Mouse (Mus musculus) neural tube, embryonic 11.5 days (tissue): ENCODE results near the gene Dapp1. TPM values are rescaled to one million over a fixed set of nuclear protein-coding genes. Genes with fewer than 3 reads are reported as not detected.

ENCODE experiments used
- ATAC-seq: fragments of 200-750 bp; cut with Nextera tagmentation; 2 replicates; pipeline ENCODE4 v1.8.0; 2017; ENCODE audit warnings: moderate number of reproducible peaks, mild to moderate bottlenecking, moderate TSS enrichment, moderate library complexity; ENCODE audit not compliant: insufficient read depth, low FRiP score, low TSS enrichment
- DNase-seq: peaks from one replicate; pipeline ENCODE4 v3.0.0-alpha.2; 2015; ENCODE audit warnings: low spot score
- H3K27ac ChIP-seq: fragments of 300-500 bp; sonication (generic); 2 replicates; pipeline ENCODE4 v1.5.1; 2014; ENCODE audit warnings: low read depth, mild to moderate bottlenecking, low read length
- H3K27me3 ChIP-seq: fragments of 300-500 bp; sonication (generic); 2 replicates; pipeline ENCODE4 v1.6.1; 2014; ENCODE audit warnings: mild to moderate bottlenecking, low read length, mixed read lengths; ENCODE audit not compliant: control insufficient read depth, insufficient read depth
- H3K36me3 ChIP-seq: fragments of 300-500 bp; sonication (generic); 2 replicates; pipeline ENCODE4 v1.6.1; 2014; ENCODE audit warnings: mild to moderate bottlenecking, low read length, moderate library complexity, mixed read lengths; ENCODE audit not compliant: control insufficient read depth, insufficient read depth
- H3K4me1 ChIP-seq: fragments of 300-500 bp; sonication (generic); 2 replicates; pipeline ENCODE4 v1.6.1; 2014; ENCODE audit warnings: low read length, mixed read lengths; ENCODE audit not compliant: control insufficient read depth, insufficient read depth
- H3K4me2 ChIP-seq: fragments of 300-500 bp; sonication (generic); 2 replicates; pipeline ENCODE4 v1.6.1; 2014; ENCODE audit warnings: low read depth, mild to moderate bottlenecking, moderate library complexity
- H3K4me3 ChIP-seq: fragments of 300-500 bp; sonication (generic); 2 replicates; pipeline ENCODE4 v1.5.1; 2014; ENCODE audit warnings: low read depth, low read length
- H3K9ac ChIP-seq: fragments of 300-500 bp; sonication (generic); 2 replicates; pipeline ENCODE4 v1.6.1; 2014; ENCODE audit warnings: mild to moderate bottlenecking, low read length
- H3K9me3 ChIP-seq: fragments of 300-500 bp; sonication (generic); 2 replicates; pipeline ENCODE4 v1.6.1; 2016; ENCODE audit warnings: low read length; ENCODE audit not compliant: control insufficient read depth
- WGBS: fragments of 180-500 bp; shearing (Covaris S2); extraction: QIAGEN DNeasy Blood & Tissue Kit; methylation state at CpG from one replicate; pipeline ENCODE4 v1.1.7; 2014; 5-methylcytosine and 5-hydroxymethylcytosine counted together
- polyA plus RNA-seq: library from polyadenylated mRNA; unstranded; fragments of >200 nt; fragmentation: Nextera tagmentation; extraction: Ambion mirVana; gene quantifications from 2 replicates; pipeline ENCODE4 v1.2.1, GENCODE M21; 2014

The Dapp1 gene
- polyA plus RNA-seq, 1 experiment from 2014 or later: 1.6 TPM

DNA sequence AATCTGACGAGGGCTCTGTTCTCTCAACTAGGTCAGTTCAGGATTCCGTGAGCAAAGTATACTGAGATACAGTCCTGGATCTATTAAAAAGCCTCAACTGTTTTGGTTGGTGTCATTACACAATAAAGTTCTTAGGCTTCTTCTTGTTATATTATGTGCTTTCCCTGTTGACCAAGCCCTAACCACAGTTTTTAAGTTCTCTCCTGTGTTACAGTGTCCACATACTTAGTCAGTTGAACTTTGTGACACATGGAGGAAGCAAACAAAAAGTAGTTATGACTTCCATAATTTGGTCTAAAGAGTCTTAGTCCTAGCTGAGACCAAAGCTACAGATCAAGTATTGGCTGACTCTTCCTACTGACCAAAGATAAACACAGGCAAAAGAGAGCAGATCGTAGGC is 34.5 kb downstream of the Dapp1 start:
- no peaks in the 10 kb centered on the region for H3K36me3 ChIP-seq
- H3K4me2 ChIP-seq: no peak overlapping the region
- ATAC-seq (no peak), DNase-seq (no peak)
- no peak overlapping the region for H3K4me3 ChIP-seq
- H3K9ac ChIP-seq: no peak overlapping the region
- H3K4me1 ChIP-seq: no peaks in the 10 kb centered on the region
- H3K9me3 ChIP-seq: no peaks in the 10 kb centered on the region
- H3K27ac ChIP-seq: no peak overlapping the region
- no peaks in the 10 kb centered on the region for H3K27me3 ChIP-seq
- WGBS: 93% methylated on average over 3 of the region's 3 CpGs

DNA sequence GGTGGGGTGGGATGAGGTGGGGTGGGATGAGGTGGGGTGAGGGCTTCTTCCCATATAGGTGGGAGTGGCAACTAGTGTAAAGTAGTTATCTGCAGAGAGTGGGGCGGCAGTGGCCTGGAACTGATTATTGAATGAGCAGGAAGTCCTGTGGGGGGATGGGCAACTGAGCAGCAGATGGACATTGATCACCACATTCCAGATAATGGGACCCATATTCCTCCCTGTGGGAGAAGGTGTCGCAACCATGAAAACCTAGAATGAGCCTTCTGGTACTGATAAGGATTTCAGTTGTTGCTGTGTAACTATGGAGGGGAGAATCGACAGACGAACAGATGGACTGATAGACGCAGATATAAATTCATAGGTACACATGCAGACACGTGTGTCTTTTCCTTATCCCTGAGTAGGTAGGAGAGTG is 37.6 kb downstream of the Dapp1 start:
- Histone ChIP-seq H3K9me3 (no peaks in the 10 kb centered on the region), H3K36me3 (no peaks in the 10 kb centered on the region), H3K4me3 (no peak overlapping the region), H3K27ac (no peak overlapping the region), H3K4me1 (no peaks in the 10 kb centered on the region), H3K27me3 (no peaks in the 10 kb centered on the region), H3K9ac (no peak overlapping the region), H3K4me2 (no peak overlapping the region)
- ATAC-seq (no peak), DNase-seq (no peak)
- WGBS: 81% methylated on average over 6 of the region's 6 CpGs

DNA sequence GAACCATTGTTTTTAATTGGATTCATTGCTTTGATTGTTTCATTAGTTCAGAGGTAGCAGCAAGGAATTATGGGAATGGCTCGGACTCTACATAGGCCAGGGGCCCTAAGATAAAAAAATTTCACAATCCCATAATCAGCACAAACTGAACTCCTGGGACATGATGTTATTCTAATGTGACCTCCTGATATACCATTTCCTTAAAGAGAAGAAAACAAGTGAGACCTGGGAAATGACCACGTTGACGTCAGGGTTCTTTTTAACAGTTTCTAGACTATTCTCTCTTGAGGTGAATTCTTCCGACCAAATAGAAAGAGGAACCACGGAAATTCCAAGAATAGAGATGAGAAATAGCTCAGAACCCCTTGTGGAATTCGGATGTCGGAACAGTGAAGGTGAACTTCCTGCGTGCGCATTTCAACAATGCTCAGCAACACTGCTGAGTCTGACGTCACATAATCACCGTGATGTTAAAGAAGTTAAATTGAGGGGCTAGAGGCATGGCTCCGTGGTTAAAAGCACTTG is 39.2 kb downstream of the Dapp1 start:
- Histone ChIP-seq H3K27me3 (no peaks in the 10 kb centered on the region), H3K4me3 (no peak overlapping the region), H3K9me3 (no peaks in the 10 kb centered on the region), H3K4me1 (no peaks in the 10 kb centered on the region), H3K27ac (no peak overlapping the region), H3K9ac (no peak overlapping the region), H3K36me3 (no peaks in the 10 kb centered on the region), H3K4me2 (no peak overlapping the region)
- ATAC-seq: no peak
- DNase-seq: no peak
- 92% methylated on average over 12 of the region's 12 CpGs for WGBS

DNA sequence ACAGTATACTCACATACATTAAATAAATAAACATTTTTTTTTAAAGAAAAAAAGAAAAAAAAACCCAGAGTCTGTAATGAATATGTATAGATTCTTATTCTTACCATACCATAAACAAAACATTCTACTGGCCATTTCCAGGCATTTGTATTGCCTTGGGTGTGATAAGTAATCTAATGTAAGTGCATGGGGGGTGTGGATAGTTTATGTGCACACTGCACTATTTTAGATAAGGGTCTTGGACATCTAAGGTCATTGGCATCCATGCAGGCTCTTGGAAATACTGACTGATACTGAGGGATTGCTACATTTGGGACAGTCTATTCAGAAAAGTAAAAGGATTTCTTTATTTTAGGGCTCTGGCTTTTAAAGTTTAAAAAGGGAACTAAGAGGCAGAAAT is 39.8 kb downstream of the Dapp1 start:
- Histone ChIP-seq H3K4me2 (no peak overlapping the region), H3K36me3 (no peaks in the 10 kb centered on the region), H3K4me1 (no peaks in the 10 kb centered on the region), H3K4me3 (no peak overlapping the region), H3K9ac (no peak overlapping the region), H3K27me3 (no peaks in the 10 kb centered on the region), H3K9me3 (no peaks in the 10 kb centered on the region), H3K27ac (no peak overlapping the region)
- DNase-seq (no peak), ATAC-seq (no peak)

DNA sequence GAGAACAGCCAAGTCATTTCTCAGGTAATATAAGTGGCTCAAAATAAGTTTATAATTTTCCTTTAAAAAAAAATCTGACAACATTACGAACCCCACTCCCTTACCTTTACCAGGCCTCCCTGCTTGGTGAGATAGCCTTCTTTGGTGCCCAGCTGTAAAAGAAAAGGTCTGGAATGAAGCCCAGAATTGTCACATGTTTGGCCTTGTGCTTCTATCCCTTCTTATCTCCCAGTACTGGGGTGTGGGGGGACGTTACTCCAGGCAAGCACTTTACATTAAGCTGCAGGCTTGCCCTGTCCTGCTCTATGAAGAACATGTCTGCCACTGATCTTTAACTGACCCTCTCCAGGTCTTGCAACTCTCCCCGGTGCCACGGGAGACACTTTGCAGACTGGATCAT is 40.6 kb downstream of the Dapp1 start:
- Histone ChIP-seq H3K27ac (no peak overlapping the region), H3K36me3 (no peaks in the 10 kb centered on the region), H3K4me3 (no peak overlapping the region), H3K9me3 (no peaks in the 10 kb centered on the region), H3K27me3 (no peaks in the 10 kb centered on the region), H3K4me2 (no peak overlapping the region), H3K4me1 (peaks cover 1% of the 10 kb centered on the region; the same call in 1 of the 2 replicates), H3K9ac (no peak overlapping the region)
- DNase-seq (no peak), ATAC-seq (no peak)
- WGBS: 88% methylated on average over 4 of the region's 4 CpGs

DNA sequence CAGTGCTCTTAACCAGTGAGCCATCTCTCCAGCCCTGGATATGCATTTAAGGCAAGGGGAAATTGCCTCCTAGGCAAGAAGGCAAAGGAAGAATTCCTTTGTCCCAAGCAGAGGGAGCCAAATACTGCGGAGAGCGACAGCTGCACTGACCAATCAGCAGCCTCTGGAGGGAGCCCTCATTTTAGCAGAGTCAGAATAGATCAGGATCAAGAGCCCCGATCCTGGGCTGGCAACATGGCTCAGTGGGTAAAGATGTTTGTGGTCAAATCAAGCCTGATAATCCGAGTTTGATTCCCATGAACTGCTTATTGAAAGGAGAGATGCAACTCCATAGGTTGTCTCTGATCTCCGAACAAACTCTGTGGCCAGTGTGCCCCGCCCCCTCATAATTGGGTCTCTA is 42.7 kb downstream of the Dapp1 start:
- Histone ChIP-seq H3K36me3 (no peaks in the 10 kb centered on the region), H3K4me2 (no peak overlapping the region), H3K27me3 (no peaks in the 10 kb centered on the region), H3K9ac (no peak overlapping the region), H3K9me3 (no peaks in the 10 kb centered on the region), H3K4me3 (no peak overlapping the region), H3K4me1 (peaks cover 3% of the 10 kb centered on the region; the same call in 1 of the 2 replicates), H3K27ac (no peak overlapping the region)
- peak; percentile 47 for DNase-seq
- 52% methylated on average over 6 of the region's 6 CpGs for WGBS
- ATAC-seq: no peak

DNA sequence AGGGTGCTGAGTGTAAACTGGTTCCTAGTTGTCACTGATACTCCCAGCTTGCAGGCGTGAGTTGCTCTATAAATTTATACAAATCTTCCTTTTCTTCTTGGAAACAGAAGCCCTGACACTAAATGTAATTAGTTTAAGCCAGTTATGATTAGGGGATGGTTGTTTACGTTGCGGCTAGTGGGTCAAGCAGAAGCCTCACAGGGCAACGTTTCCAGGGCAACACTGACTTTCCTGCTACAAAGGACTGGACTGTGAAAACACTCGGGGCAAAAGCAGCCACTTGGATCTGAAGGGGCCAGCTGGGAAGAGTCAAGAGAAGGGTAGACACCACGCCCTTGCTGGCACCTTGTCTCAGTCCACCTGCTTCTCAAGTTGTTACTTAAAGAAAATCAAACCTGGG is 44.8 kb downstream of the Dapp1 start:
- no peaks in the 10 kb centered on the region for H3K36me3 ChIP-seq
- ATAC-seq: no peak
- WGBS: 56% methylated on average over 6 of the region's 6 CpGs
- peaks cover 3% of the 10 kb centered on the region; the same call in 1 of the 2 replicates for H3K4me1 ChIP-seq
- H3K4me3 ChIP-seq: no peak overlapping the region
- no peaks in the 10 kb centered on the region for H3K9me3 ChIP-seq
- H3K27me3 ChIP-seq: no peaks in the 10 kb centered on the region
- H3K4me2 ChIP-seq: no peak overlapping the region
- no peak overlapping the region for H3K27ac ChIP-seq
- no peak overlapping the region for H3K9ac ChIP-seq
- no peak for DNase-seq

DNA sequence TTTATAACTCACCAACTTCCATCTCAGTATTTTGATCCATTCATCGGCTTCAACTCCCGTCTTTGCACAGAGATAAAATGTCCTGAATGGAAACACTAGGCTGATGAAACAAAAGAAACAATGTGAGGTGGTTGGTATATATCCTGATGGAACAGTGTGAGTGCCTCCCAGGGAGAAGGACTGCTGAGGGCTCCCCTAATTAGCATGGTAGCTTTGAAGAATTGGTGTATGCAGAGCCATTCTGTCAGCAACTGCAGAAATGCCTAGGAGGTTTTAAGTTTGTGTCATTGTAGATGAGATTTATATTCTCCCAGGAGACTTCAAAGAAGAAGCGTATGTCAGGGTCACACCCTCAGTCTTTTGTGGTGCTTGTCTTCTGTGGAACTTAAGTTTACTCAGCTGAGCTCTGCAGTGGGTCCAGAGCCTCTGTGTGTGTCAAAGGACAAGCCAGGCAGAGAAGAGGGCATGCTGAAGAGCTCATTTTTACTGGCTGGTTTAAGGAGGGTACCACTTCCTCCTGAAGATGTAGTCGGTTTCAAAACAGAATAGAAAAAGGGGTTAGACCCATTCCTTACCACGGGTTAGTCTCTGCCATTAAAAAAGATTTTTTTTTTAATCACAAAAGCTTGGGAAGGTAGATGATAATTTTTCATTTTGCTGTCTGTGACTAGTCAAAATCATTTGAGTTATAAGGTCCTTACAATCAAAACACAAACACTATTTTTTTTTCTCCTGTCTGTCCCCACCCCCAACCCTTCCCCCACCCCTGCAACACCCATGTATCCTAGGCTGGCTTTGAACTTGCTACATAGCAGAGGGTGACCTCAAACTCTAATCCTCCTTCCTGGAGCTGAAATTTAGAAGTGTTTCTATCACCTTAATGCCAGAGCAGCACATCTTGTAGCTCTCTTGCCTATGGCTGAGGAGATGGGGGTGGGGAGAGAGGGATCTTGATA is 45.5 kb downstream of the Dapp1 start:
- no peak overlapping the region for H3K4me2 ChIP-seq
- ATAC-seq: peak; percentile 60
- no peaks in the 10 kb centered on the region for H3K9me3 ChIP-seq
- H3K4me3 ChIP-seq: no peak overlapping the region
- DNase-seq: no peak
- H3K27me3 ChIP-seq: no peaks in the 10 kb centered on the region
- 22% methylated on average over 5 of the region's 5 CpGs for WGBS
- no peak overlapping the region for H3K27ac ChIP-seq
- no peaks in the 10 kb centered on the region for H3K36me3 ChIP-seq
- peaks cover 3% of the 10 kb centered on the region; the same call in 1 of the 2 replicates for H3K4me1 ChIP-seq
- no peak overlapping the region for H3K9ac ChIP-seq

DNA sequence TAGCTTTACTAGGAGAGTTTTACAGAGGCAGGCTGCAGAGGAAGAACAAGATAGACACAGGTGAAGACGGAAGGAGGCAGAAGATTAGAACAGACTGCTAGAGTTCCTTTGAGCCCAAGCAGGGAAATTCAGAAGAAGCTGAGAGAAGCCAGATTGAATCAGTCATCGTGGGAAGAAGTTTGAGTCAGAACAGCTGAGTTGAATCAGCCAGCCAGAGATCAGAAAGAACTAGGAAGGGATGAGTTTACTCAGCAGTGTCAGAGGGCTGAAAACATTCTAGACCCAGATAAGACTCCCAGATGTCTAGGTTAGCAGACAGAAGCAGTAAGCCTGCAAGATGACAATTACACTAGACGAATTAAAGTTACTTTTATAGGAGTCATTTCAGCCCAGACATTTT is 47.4 kb downstream of the Dapp1 start:
- Histone ChIP-seq H3K36me3 (no peaks in the 10 kb centered on the region), H3K9ac (no peak overlapping the region), H3K27ac (no peak overlapping the region), H3K27me3 (no peaks in the 10 kb centered on the region), H3K9me3 (no peaks in the 10 kb centered on the region), H3K4me1 (peaks cover 3% of the 10 kb centered on the region; the same call in 1 of the 2 replicates), H3K4me3 (no peak overlapping the region), H3K4me2 (no peak overlapping the region)
- DNase-seq: no peak
- no peak for ATAC-seq
- WGBS: 88% methylated on average over 3 of the region's 3 CpGs
